Mouse (Mus musculus) heart, adult 2 months (tissue): ENCODE results near the gene Magi2. TPM values are rescaled to one million over a fixed set of nuclear protein-coding genes. Genes with fewer than 3 reads are reported as not detected.

Experiments
- DNase-seq, 2 experiments: peaks; one replicate each; pipeline ENCODE4 v3.0.0; 2021
- H3K27ac ChIP-seq: fragments of 200-600 bp; 2 replicates; pipeline ENCODE4 v1.8.1; 2022
- H3K27me3 ChIP-seq: fragments of 200-500 bp; 2 replicates; pipeline ENCODE4 v1.6.1; 2012; ENCODE audit warnings: mild to moderate bottlenecking, low read length, inconsistent platforms, mixed read lengths; ENCODE audit not compliant: control insufficient read depth, insufficient read depth
- H3K36me3 ChIP-seq: fragments of 200-500 bp; 2 replicates; pipeline ENCODE4 v1.6.1; 2012; ENCODE audit warnings: low read length, inconsistent platforms; ENCODE audit not compliant: control insufficient read depth, insufficient read depth
- H3K4me1 ChIP-seq: fragments of 200-500 bp; 2 replicates; pipeline ENCODE4 v1.6.1; 2011; ENCODE audit warnings: low read length; ENCODE audit not compliant: control insufficient read depth, insufficient read depth
- H3K4me3 ChIP-seq: fragments of 200-600 bp; 2 replicates; pipeline ENCODE4 v1.8.1; 2022
- H3K79me2 ChIP-seq: fragments of 200-500 bp; replicated peaks from 2 replicates; pipeline ENCODE4 v1.6.1; 2012; ENCODE audit warnings: mild to moderate bottlenecking, inconsistent platforms, low read length, moderate library complexity, mixed read lengths; ENCODE audit not compliant: control insufficient read depth, insufficient read depth
- H3K9ac ChIP-seq: fragments of 200-500 bp; 2 replicates; pipeline ENCODE4 v1.6.1; 2012; ENCODE audit warnings: low read depth, mild to moderate bottlenecking, control low read depth, inconsistent platforms, low read length, mixed read lengths
- CTCF ChIP-seq: fragments of 200-600 bp; IDR thresholded peaks from 2 replicates; pipeline ENCODE4 v1.8.1; 2022; ENCODE audit warnings: antibody characterized with exemption, mild to moderate bottlenecking, moderate library complexity
- EP300 ChIP-seq: fragments of 200-500 bp; IDR thresholded peaks from 2 replicates; pipeline ENCODE4 v1.6.1; 2011; ENCODE audit warnings: low read depth, low read length, control low read depth; ENCODE audit not compliant: insufficient read depth
- POLR2A ChIP-seq: fragments of 200-500 bp; IDR thresholded peaks from 2 replicates; pipeline ENCODE4 v1.6.1; 2011; ENCODE audit warnings: mild to moderate bottlenecking, low read depth, low read length, control low read depth; ENCODE audit not compliant: insufficient read depth
- WGBS: fragments of 180-500 bp; shearing (Covaris S2); methylation state at CpG from one replicate; pipeline ENCODE4 v1.1.7; 2018; 5-methylcytosine and 5-hydroxymethylcytosine counted together
- intact Hi-C: fragments of 180-260 bp; cut with DNase I; formaldehyde crosslinking; loops from one replicate; pipeline ENCODE4 v1.15.1; 2025
- polyA plus RNA-seq: library from polyadenylated mRNA; depleted of rRNA; stranded (reverse); fragments of >200 nt; gene quantifications from 2 replicates; pipeline ENCODE4 v1.2.3, GENCODE M21; 2012
- total RNA-seq, 2 experiments: library from RNA; stranded (reverse); gene quantifications; 2 replicates each; pipeline ENCODE4 v1.2.3; 2021

Gene Magi2
- total and polyA plus RNA-seq, 3 experiments: 2.0 to 8.2 (median 7.0) TPM

DNA sequence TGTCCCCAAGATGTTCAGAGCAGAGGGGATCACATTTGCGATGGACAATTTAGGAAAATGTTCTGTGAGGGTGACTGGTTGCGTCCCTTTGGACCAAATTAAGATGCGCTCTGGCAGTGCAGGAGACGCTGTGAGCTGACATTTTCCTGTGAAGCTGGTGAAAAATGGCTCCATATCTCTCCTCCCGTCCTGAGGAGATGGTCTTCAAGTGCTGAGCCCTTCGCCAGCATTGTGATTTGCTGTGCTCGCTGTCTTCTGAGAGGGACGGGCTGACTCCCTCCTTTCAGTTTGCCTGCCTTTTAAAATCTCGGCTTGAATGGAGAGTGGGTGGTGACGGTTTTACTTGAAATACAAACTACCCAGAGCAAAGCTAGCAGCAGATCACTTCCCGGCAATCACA is 682.2 kb downstream of the Magi2 start:
- Histone ChIP-seq H3K4me1 (no peaks in the 10 kb centered on the region), H3K27me3 (peaks cover 1% of the 10 kb centered on the region; the same call in 1 of the 2 replicates), H3K36me3 (no peaks in the 10 kb centered on the region), H3K9ac (no peak overlapping the region), H3K27ac (no peak overlapping the region), H3K4me3 (no peak overlapping the region), H3K79me2 (no peaks in the 10 kb centered on the region)
- intact Hi-C loops: no loop called here
- no peak for DNase-seq
- TF ChIP-seq POLR2A (no peak), EP300 (no peak), CTCF (no peak)
- 9% methylated on average over 11 of the region's 11 CpGs for WGBS

DNA sequence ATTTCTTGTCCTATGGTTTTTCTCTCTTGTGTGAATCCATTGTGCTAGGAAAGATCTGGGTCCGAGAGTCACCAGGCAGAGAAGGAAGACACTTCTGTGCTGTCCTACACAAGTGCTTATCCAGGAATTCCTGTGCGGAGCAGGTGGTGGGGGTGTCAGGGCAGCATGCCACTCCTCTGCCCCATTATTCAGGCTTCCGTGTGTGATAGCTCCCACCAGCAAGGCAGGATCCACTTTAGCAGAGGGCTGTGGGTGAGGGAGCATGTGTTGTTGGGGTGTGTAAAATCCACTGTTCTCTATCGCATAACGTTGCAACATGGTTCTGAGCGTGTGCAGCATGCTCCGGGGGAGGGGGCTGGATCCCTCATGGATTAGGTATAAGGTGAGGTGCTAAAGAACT is 682.8 kb downstream of the Magi2 start:
- 72% methylated on average over 7 of the region's 7 CpGs for WGBS
- no peak for DNase-seq

DNA sequence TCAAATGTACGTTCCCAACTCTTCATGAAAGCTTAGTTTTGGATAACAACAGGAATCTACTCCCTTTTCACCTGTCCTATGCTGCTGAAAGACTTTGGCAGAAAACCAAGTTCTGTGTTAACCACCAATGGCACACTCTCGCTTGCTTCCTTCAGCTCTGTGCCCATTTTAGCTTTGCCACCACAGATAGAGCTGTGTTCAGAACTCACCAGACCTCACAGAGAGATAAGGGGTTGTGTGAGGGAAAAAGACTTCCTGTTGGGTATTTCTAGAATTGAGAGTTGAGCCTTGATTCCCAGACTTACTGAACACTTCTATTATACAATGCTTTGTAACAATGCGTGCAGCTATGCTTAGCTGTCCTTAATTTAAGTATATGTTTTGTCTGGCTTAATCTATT is 705.3 kb downstream of the Magi2 start:
- intact Hi-C loops: no loop called here

More for the DNA sequence above, 682.8 kb downstream of the Magi2 start:
- Histone ChIP-seq H3K27ac (no peak overlapping the region), H3K36me3 (no peaks in the 10 kb centered on the region), H3K27me3 (peaks cover 1% of the 10 kb centered on the region; the same call in 1 of the 2 replicates), H3K9ac (no peak overlapping the region), H3K4me1 (no peaks in the 10 kb centered on the region), H3K79me2 (no peaks in the 10 kb centered on the region), H3K4me3 (no peak overlapping the region)
- intact Hi-C loops: no loop called here
- no peak for TF ChIP-seq EP300
- TF ChIP-seq POLR2A: no peak
- TF ChIP-seq CTCF: no peak

DNA sequence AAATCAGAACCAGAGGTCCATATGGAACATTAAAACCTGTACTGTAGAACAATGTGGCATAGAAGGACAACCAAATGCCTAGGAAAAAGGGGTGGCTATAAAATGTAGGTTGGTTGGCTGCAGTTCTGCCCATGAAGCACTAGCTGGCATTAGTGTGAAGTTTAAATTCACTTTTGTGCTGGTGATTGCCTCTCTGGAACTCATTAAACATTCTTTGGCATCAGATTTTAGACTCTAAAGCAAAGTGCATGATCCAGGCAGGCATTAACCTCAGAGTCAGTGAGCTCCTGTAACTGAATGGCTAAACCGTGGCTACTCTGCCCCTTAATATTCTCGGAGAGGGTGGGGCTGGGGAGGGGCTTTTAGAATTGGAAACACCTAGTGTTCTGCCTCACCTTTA is 706.4 kb downstream of the Magi2 start:
- Histone ChIP-seq H3K9ac (no peak overlapping the region), H3K27me3 (no peaks in the 10 kb centered on the region), H3K36me3 (no peaks in the 10 kb centered on the region), H3K79me2 (no peaks in the 10 kb centered on the region), H3K4me1 (no peaks in the 10 kb centered on the region), H3K4me3 (no peak overlapping the region), H3K27ac (no peak overlapping the region)
- 65% methylated on average over 2 of the region's 2 CpGs for WGBS
- TF ChIP-seq CTCF: no peak; the same call in 1 of the 2 replicates
- TF ChIP-seq EP300: no peak
- TF ChIP-seq POLR2A: no peak
- DNase-seq: no peak
- intact Hi-C loops: no loop called here

More for the DNA sequence above, 705.3 kb downstream of the Magi2 start:
- Histone ChIP-seq H3K4me1 (no peaks in the 10 kb centered on the region), H3K27me3 (no peaks in the 10 kb centered on the region), H3K27ac (no peak overlapping the region), H3K79me2 (no peaks in the 10 kb centered on the region), H3K9ac (no peak overlapping the region), H3K36me3 (no peaks in the 10 kb centered on the region), H3K4me3 (no peak overlapping the region)
- WGBS: 63% methylated on average over 3 of the region's 3 CpGs
- DNase-seq: no peak
- no peak for TF ChIP-seq EP300
- no peak for TF ChIP-seq POLR2A
- TF ChIP-seq CTCF: no peak

DNA sequence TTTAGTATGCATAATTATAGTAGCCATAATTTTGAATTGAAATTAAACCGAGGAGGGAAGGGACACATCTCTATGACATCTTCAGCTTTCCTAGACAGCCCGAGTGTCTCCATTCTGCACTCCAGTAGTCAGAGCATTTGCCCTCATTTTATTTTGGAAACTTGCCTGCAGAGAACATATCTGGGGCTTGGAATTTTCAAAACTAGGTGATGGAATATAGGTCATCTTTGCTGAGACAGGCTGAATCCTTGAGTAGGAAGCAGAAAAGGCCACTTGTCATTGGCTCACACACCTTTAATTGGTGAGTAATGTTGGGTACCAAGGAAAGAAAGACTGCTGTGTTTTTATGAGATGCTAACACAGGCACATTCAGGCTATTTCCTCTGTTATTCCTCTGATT is 724.3 kb downstream of the Magi2 start:
- DNase-seq: no peak
- no peak overlapping the region for H3K4me3 ChIP-seq
- H3K27me3 ChIP-seq: no peaks in the 10 kb centered on the region
- intact Hi-C loops: no loop called here
- no peaks in the 10 kb centered on the region for H3K79me2 ChIP-seq
- no peaks in the 10 kb centered on the region for H3K4me1 ChIP-seq
- no peak overlapping the region for H3K9ac ChIP-seq
- no peaks in the 10 kb centered on the region for H3K36me3 ChIP-seq
- 64% methylated on average over 2 of the region's 2 CpGs for WGBS
- TF ChIP-seq EP300 (no peak), POLR2A (no peak), CTCF (no peak)
- no peak overlapping the region for H3K27ac ChIP-seq

DNA sequence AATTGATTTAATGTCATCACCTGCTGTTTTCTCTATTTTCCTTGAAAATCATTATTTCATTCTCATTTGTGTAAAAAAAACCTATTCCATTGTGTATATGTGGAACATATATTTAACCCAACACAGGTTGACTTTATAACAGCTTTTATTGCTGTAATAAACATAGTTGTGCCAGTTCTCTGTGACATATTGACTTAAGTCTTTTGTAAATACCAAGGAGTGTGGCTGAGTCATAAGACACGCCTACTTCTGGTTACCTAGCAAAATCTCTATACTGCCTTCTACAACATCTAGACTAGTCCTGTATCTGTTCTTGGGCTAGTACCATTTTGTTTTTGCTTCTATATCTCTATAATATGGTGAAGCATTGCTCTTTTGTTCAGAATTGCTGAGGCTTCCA is 737.3 kb downstream of the Magi2 start:
- TF ChIP-seq CTCF: no peak
- no peak for TF ChIP-seq EP300
- TF ChIP-seq POLR2A: no peak
- Histone ChIP-seq H3K9ac (no peak overlapping the region), H3K36me3 (no peaks in the 10 kb centered on the region), H3K4me1 (no peaks in the 10 kb centered on the region), H3K4me3 (no peak overlapping the region), H3K27ac (no peak overlapping the region), H3K79me2 (no peaks in the 10 kb centered on the region), H3K27me3 (no peaks in the 10 kb centered on the region)
- 72% methylated on average over 1 of the region's 1 CpGs for WGBS
- no peak for DNase-seq
- intact Hi-C loops: no loop called here
